Mouse (Mus musculus): ENCODE results near the gene Pik3ap1.
A peak's percentile ranks its signal among the peaks of the same experiment; 100 is the strongest.

Pik3ap1 gene

GRCm38 (mm10) chr19:41270151-41270727 is 114.7 kb downstream of the Pik3ap1 start:
- DNase-seq, result no peak

- DNase-seq, result no peak
Observed at GRCm38 (mm10) chr19:41266251-41266901, 118.5 kb downstream of the Pik3ap1 start.

GRCm38 (mm10) chr19:41264331-41264799 is 120.5 kb downstream of the Pik3ap1 start:
- peak; percentile 13 to 23 for DNase-seq

GRCm38 (mm10) chr19:41263630-41264295 is 121.1 kb downstream of the Pik3ap1 start, which contains the start of gene Tm9sf3:
Tm9sf3 (minus strand) TSS chr19:41263997.
- DNase-seq, result peak; percentile 93 to 96

- DNase-seq, result peak; percentile 78 to 80
Observed at GRCm38 (mm10) chr19:41262712-41263629, 121.9 kb downstream of the Pik3ap1 start.

- DNase-seq, result no peak
Observed at GRCm38 (mm10) chr19:41260736-41261135, 124.2 kb downstream of the Pik3ap1 start.

- no peak for DNase-seq
Observed at GRCm38 (mm10) chr19:41259256-41259655, 125.6 kb downstream of the Pik3ap1 start.

GRCm38 (mm10) chr19:41258707-41259106 is 126.2 kb downstream of the Pik3ap1 start:
- peak; percentile 15 to 56 for DNase-seq

- peak in 1 of 2 experiments; percentile 32 for DNase-seq
Observed at GRCm38 (mm10) chr19:41254584-41254983, 130.3 kb downstream of the Pik3ap1 start.

- DNase-seq, result no peak
Observed at GRCm38 (mm10) chr19:41248968-41249367, 135.9 kb downstream of the Pik3ap1 start.

GRCm38 (mm10) chr19:41248271-41248670 is 136.6 kb downstream of the Pik3ap1 start:
- no peak for DNase-seq

- no peak for DNase-seq
Observed at GRCm38 (mm10) chr19:41246271-41246670, 138.6 kb downstream of the Pik3ap1 start.

GRCm38 (mm10) chr19:41244581-41244980 is 140.3 kb downstream of the Pik3ap1 start:
- DNase-seq, result peak; percentile 30 to 73

GRCm38 (mm10) chr19:41241997-41242396 is 142.9 kb downstream of the Pik3ap1 start:
- DNase-seq, result no peak

GRCm38 (mm10) chr19:41233698-41234097 is 151.2 kb downstream of the Pik3ap1 start:
- no peak for DNase-seq
